Mouse (Mus musculus): Measurements from ENCODE around the gene C130073F10Rik.
"Not testable (repeated sequence)": the region's sequence is repeated elsewhere in the genome, so short reads cannot be mapped to it uniquely, and the experiment has no call there.

The C130073F10Rik gene

GRCm38 (mm10) chr4:101893656-101894420 is at the start of gene C130073F10Rik:
TSS of gene C130073F10Rik (minus strand) at chr4:101893789.
- DNase-seq (ENCODE audit: low spot score in 2 of 2) = no peak

GRCm38 (mm10) chr4:101940107-101940506 is 46.5 kb upstream of the C130073F10Rik start, which contains the start of gene Gm12794:
TSS of gene Gm12794 (plus strand) at chr4:101940407.
- not testable (repeated sequence) for DNase-seq (ENCODE audit: low spot score in 2 of 2)

GRCm38 (mm10) chr4:101908821-101909220 is 15.2 kb upstream of the C130073F10Rik start, which contains the start of gene Gm12800:
TSS of gene Gm12800 (plus strand) at chr4:101909121.
- DNase-seq (ENCODE audit: low spot score in 2 of 2) = not testable (repeated sequence)

- no peak for DNase-seq (ENCODE audit: low spot score in 2 of 2)
These were observed 4.2 kb downstream of the C130073F10Rik start for GRCm38 (mm10) chr4:101889377-101889776.

- no peak for DNase-seq (ENCODE audit: low spot score in 2 of 2)
These were observed 9.9 kb downstream of the C130073F10Rik start for GRCm38 (mm10) chr4:101883641-101884040.

GRCm38 (mm10) chr4:101875687-101876086 is 17.9 kb downstream of the C130073F10Rik start:
- not testable (repeated sequence) for DNase-seq (ENCODE audit: low spot score in 2 of 2)

GRCm38 (mm10) chr4:101872031-101872430 is 21.6 kb downstream of the C130073F10Rik start:
- not testable (repeated sequence) for DNase-seq (ENCODE audit: low spot score in 2 of 2)

GRCm38 (mm10) chr4:101862289-101862688 is 31.3 kb downstream of the C130073F10Rik start:
- no peak for DNase-seq (ENCODE audit: low spot score in 2 of 2)

GRCm38 (mm10) chr4:101860873-101861272 is 32.7 kb downstream of the C130073F10Rik start:
- peak; percentile 50 to 62 for DNase-seq (ENCODE audit: low spot score in 2 of 2)

- DNase-seq (ENCODE audit: low spot score in 2 of 2) = no peak
These were observed 42.7 kb downstream of the C130073F10Rik start for GRCm38 (mm10) chr4:101850908-101851307.

GRCm38 (mm10) chr4:101843923-101844322 is 49.7 kb downstream of the C130073F10Rik start, which contains the start of gene B020004J07Rik:
TSS of gene B020004J07Rik (minus strand) at chr4:101844023.
- DNase-seq (ENCODE audit: low spot score in 2 of 2) = not testable (repeated sequence)
